Mouse (Mus musculus): ENCODE data around the gene Aff1. TPM values are rescaled to one million over a fixed set of nuclear protein-coding genes. Genes with fewer than 3 reads are reported as not detected.

Aff1 gene
- polyA plus RNA-seq, 1 experiment from 2014 or later = 9.9 TPM

GRCm38 (mm10) chr5:103775429-103775828 is 83.3 kb downstream of the Aff1 start:
- no peak for ATAC-seq (ENCODE audit: insufficient number of reproducible peaks, insufficient read depth, low FRiP score, low read depth)
- H3K4me1 ChIP-seq (ENCODE audit: control insufficient read depth in 2 of 2, insufficient read depth in 2 of 2, low read length in 2 of 2) = peaks cover 38 to 84% of the 10 kb centered on the region in 2 experiments

GRCm38 (mm10) chr5:103776842-103777241 is 84.7 kb downstream of the Aff1 start:
- no peaks in the 10 kb centered on the region for H3K9me3 ChIP-seq (ENCODE audit: control insufficient read depth, low read length)
- no peak overlapping the region for H3K27ac ChIP-seq (replicated peaks in 1 of 2; ENCODE audit: control insufficient read depth in 1 of 2, insufficient read depth in 1 of 2, low read depth in 2 of 2, low read length in 2 of 2)
- no peaks in the 10 kb centered on the region for H3K36me3 ChIP-seq (ENCODE audit: control insufficient read depth, insufficient read depth, low read length)
- no peak overlapping the region for H3K4me2 ChIP-seq (ENCODE audit: low read length)
- H3K27me3 ChIP-seq (ENCODE audit: control insufficient read depth, insufficient read depth, low read length) = no peaks in the 10 kb centered on the region
- no peak for ATAC-seq (ENCODE audit: insufficient number of reproducible peaks, insufficient read depth, low FRiP score, low read depth)
- H3K4me3 ChIP-seq (ENCODE audit: control insufficient read depth in 1 of 2, insufficient read depth in 1 of 2, low read depth in 1 of 2, low read length in 2 of 2) = no peak overlapping the region
- H3K9ac ChIP-seq (ENCODE audit: low read length) = no peak overlapping the region
- H3K4me1 ChIP-seq (ENCODE audit: control insufficient read depth in 2 of 2, insufficient read depth in 2 of 2, low read length in 2 of 2) = peaks cover 35 to 76% of the 10 kb centered on the region in 2 experiments
- 86% methylated on average over 4 of the region's 4 CpGs for WGBS

More at GRCm38 (mm10) chr5:103775429-103775828, 83.3 kb downstream of the Aff1 start:
- Histone ChIP-seq H3K4me3 (ENCODE audit: control insufficient read depth in 1 of 2, insufficient read depth in 1 of 2, low read depth in 1 of 2, low read length in 2 of 2) (no peak overlapping the region), H3K36me3 (ENCODE audit: control insufficient read depth, insufficient read depth, low read length) (no peaks in the 10 kb centered on the region), H3K27ac (replicated peaks in 1 of 2; ENCODE audit: control insufficient read depth in 1 of 2, insufficient read depth in 1 of 2, low read depth in 2 of 2, low read length in 2 of 2) (peak overlapping the region; percentile 2 to 46; a peak in 3 of 4 replicates), H3K9me3 (ENCODE audit: control insufficient read depth, low read length) (no peaks in the 10 kb centered on the region), H3K27me3 (ENCODE audit: control insufficient read depth, insufficient read depth, low read length) (no peaks in the 10 kb centered on the region), H3K9ac (ENCODE audit: low read length) (no peak overlapping the region), H3K4me2 (ENCODE audit: low read length) (no peak overlapping the region)
- 53% methylated on average over 13 of the region's 13 CpGs for WGBS

DNA sequence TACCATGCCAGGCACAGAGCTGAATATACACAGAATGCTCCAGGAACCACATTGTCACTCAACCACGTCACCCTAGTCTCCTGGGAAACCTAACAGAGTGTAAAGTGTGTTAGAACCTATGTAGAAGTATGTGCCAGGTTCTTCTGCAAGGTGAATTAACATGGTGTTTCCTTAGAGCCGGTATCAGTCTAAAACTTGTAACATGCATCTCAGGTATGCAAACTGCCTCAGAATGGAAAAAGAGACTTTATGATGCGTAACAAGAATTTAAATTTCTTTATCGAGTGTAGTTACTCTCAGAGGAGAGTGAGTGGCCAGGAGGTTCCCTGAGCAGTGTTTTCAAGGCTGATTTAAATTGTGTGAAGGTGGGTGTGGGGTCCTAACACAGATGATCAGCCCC is 85.3 kb downstream of the Aff1 start:
- 70% methylated on average over 4 of the region's 4 CpGs for WGBS
- 0 out of 4 replicates have a peak overlapping the region, but pooled peaks of 1 of the 2 experiments have one; percentile 40 for H3K4me3 ChIP-seq (ENCODE audit: control insufficient read depth in 1 of 2, insufficient read depth in 1 of 2, low read depth in 1 of 2, low read length in 2 of 2)

DNA sequence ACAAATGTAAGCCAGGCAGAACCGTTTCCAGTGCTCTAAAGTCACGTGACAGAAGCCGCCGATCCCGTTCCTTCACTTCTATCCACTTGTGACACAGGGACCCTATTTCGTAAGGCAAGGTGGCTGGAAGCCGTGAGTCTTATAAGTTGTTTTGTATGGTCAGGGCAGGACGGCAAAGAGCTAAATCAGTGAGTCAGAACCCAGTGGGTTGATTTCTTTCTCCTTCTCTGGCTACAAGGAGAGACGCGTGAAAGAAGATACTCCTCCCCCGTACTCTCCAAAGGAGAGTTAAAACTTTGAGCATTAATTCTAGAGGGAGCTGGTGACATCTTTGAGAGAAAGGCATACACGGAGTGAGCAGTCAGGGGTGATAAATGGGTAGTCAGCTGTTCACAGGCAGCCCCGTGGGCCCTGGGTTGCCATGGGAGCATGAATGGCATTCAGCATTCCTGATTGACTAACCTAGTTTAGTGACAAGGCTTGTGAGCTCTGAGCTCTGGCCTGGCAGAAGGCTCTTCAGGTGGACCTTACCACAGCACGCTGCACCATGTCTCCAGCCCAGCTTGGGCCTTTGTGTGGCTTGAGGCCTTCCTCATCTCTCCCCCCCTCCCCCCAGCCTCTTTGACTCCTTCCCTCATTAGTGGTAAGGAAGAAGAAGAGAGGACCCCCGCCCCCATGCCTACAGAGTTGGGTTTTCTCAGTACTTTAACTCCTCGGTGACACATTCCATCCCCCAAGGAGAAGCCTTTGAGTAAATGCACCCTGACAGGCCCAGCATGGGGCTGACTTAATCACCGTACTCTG is 86.3 kb downstream of the Aff1 start:
- Histone ChIP-seq H3K4me2 (ENCODE audit: low read length) (peak overlapping the region; percentile 76), H3K27me3 (ENCODE audit: control insufficient read depth, insufficient read depth, low read length) (no peaks in the 10 kb centered on the region), H3K4me3 (ENCODE audit: control insufficient read depth in 1 of 2, insufficient read depth in 1 of 2, low read depth in 1 of 2, low read length in 2 of 2) (peak overlapping the region; percentile 40 to 44), H3K4me1 (ENCODE audit: control insufficient read depth in 2 of 2, insufficient read depth in 2 of 2, low read length in 2 of 2) (peaks cover 30 to 60% of the 10 kb centered on the region in 2 experiments), H3K27ac (replicated peaks in 1 of 2; ENCODE audit: control insufficient read depth in 1 of 2, insufficient read depth in 1 of 2, low read depth in 2 of 2, low read length in 2 of 2) (peak overlapping the region; percentile 70 to 79), H3K36me3 (ENCODE audit: control insufficient read depth, insufficient read depth, low read length) (peaks cover 4% of the 10 kb centered on the region), H3K9ac (ENCODE audit: low read length) (peak overlapping the region; percentile 67), H3K9me3 (ENCODE audit: control insufficient read depth, low read length) (no peaks in the 10 kb centered on the region)
- ATAC-seq (ENCODE audit: insufficient number of reproducible peaks, insufficient read depth, low FRiP score, low read depth) = peak; percentile 40; the same call in 1 of the 2 replicates
- 7% methylated on average over 17 of the region's 17 CpGs for WGBS

More for the DNA sequence above, 85.3 kb downstream of the Aff1 start:
- Histone ChIP-seq H3K4me2 (ENCODE audit: low read length) (peak overlapping the region; percentile 76), H3K9me3 (ENCODE audit: control insufficient read depth, low read length) (no peaks in the 10 kb centered on the region), H3K9ac (ENCODE audit: low read length) (no peak overlapping the region; the same call in 1 of the 2 replicates), H3K4me1 (ENCODE audit: control insufficient read depth in 2 of 2, insufficient read depth in 2 of 2, low read length in 2 of 2) (peaks cover 33 to 70% of the 10 kb centered on the region in 2 experiments), H3K27me3 (ENCODE audit: control insufficient read depth, insufficient read depth, low read length) (no peaks in the 10 kb centered on the region), H3K27ac (replicated peaks in 1 of 2; ENCODE audit: control insufficient read depth in 1 of 2, insufficient read depth in 1 of 2, low read depth in 2 of 2, low read length in 2 of 2) (no peak overlapping the region), H3K36me3 (ENCODE audit: control insufficient read depth, insufficient read depth, low read length) (no peaks in the 10 kb centered on the region)
- no peak for ATAC-seq (ENCODE audit: insufficient number of reproducible peaks, insufficient read depth, low FRiP score, low read depth)

DNA sequence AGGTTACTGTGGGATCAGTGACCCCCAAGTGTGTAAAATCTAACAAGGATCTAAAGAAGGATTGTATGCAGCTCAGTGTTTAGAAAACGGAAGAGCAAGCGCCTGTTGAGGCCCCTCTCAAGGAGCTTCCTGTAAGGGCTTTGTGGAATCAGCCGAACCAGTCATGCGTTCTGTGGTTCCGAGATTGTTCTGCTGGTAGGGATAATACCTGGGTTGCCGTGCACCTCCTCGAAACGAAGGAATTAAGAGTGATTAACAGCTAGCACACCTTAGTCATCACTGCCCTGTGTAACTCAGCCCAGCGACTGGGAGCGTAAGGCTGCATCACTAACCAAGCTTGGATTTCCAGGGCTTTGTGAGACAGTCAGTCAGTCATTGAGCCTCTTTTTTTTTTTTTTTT is 87.7 kb downstream of the Aff1 start:
- Histone ChIP-seq H3K36me3 (ENCODE audit: control insufficient read depth, insufficient read depth, low read length) (peaks cover 17% of the 10 kb centered on the region), H3K27me3 (ENCODE audit: control insufficient read depth, insufficient read depth, low read length) (no peaks in the 10 kb centered on the region), H3K9me3 (ENCODE audit: control insufficient read depth, low read length) (no peaks in the 10 kb centered on the region), H3K4me1 (ENCODE audit: control insufficient read depth in 2 of 2, insufficient read depth in 2 of 2, low read length in 2 of 2) (peaks cover 24 to 47% of the 10 kb centered on the region in 2 experiments), H3K4me3 (ENCODE audit: control insufficient read depth in 1 of 2, insufficient read depth in 1 of 2, low read depth in 1 of 2, low read length in 2 of 2) (no peak overlapping the region), H3K4me2 (ENCODE audit: low read length) (no peak overlapping the region), H3K9ac (ENCODE audit: low read length) (no peak overlapping the region), H3K27ac (replicated peaks in 1 of 2; ENCODE audit: control insufficient read depth in 1 of 2, insufficient read depth in 1 of 2, low read depth in 2 of 2, low read length in 2 of 2) (no peak overlapping the region)
- WGBS = 57% methylated on average over 10 of the region's 10 CpGs
- ATAC-seq (ENCODE audit: insufficient number of reproducible peaks, insufficient read depth, low FRiP score, low read depth) = no peak

- WGBS = 49% methylated on average over 6 of the region's 6 CpGs
- no peak overlapping the region for H3K27ac ChIP-seq (replicated peaks in 1 of 2; ENCODE audit: control insufficient read depth in 1 of 2, insufficient read depth in 1 of 2, low read depth in 2 of 2, low read length in 2 of 2)
Measured at GRCm38 (mm10) chr5:103780266-103780665, 88.1 kb downstream of the Aff1 start.

DNA sequence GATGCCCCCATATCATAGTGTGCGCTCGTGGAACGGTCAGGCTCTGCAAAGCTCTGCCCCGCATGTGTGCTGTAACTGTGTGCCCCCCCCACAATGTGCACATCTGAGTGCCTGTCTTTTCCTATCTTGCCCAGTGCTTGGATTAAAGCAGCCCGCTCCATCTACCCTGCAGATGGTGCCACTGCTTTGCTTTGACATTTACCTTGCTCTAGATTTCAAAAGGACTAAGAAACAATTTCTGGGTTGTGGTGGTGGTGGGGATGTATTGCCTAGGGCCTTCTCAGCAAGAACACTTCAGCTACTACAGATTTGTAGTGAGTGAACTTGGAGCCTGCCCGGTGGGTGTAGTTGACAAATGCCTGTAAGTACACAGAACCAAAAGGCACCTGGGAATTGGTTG is 88.7 kb downstream of the Aff1 start:
- Histone ChIP-seq H3K4me2 (ENCODE audit: low read length) (no peak overlapping the region), H3K4me1 (ENCODE audit: control insufficient read depth in 2 of 2, insufficient read depth in 2 of 2, low read length in 2 of 2) (peaks cover 18 to 38% of the 10 kb centered on the region in 2 experiments), H3K36me3 (ENCODE audit: control insufficient read depth, insufficient read depth, low read length) (peaks cover 18% of the 10 kb centered on the region), H3K9me3 (ENCODE audit: control insufficient read depth, low read length) (no peaks in the 10 kb centered on the region), H3K9ac (ENCODE audit: low read length) (no peak overlapping the region), H3K27me3 (ENCODE audit: control insufficient read depth, insufficient read depth, low read length) (no peaks in the 10 kb centered on the region), H3K27ac (replicated peaks in 1 of 2; ENCODE audit: control insufficient read depth in 1 of 2, insufficient read depth in 1 of 2, low read depth in 2 of 2, low read length in 2 of 2) (no peak overlapping the region), H3K4me3 (ENCODE audit: control insufficient read depth in 1 of 2, insufficient read depth in 1 of 2, low read depth in 1 of 2, low read length in 2 of 2) (no peak overlapping the region)
- WGBS = 77% methylated on average over 6 of the region's 6 CpGs
- ATAC-seq (ENCODE audit: insufficient number of reproducible peaks, insufficient read depth, low FRiP score, low read depth) = no peak

More at GRCm38 (mm10) chr5:103780266-103780665, 88.1 kb downstream of the Aff1 start:
- H3K9me3 ChIP-seq (ENCODE audit: control insufficient read depth, low read length) = no peaks in the 10 kb centered on the region
- H3K4me2 ChIP-seq (ENCODE audit: low read length) = no peak overlapping the region
- no peaks in the 10 kb centered on the region for H3K27me3 ChIP-seq (ENCODE audit: control insufficient read depth, insufficient read depth, low read length)
- H3K9ac ChIP-seq (ENCODE audit: low read length) = no peak overlapping the region
- no peak overlapping the region for H3K4me3 ChIP-seq (ENCODE audit: control insufficient read depth in 1 of 2, insufficient read depth in 1 of 2, low read depth in 1 of 2, low read length in 2 of 2)
- peaks cover 18% of the 10 kb centered on the region for H3K36me3 ChIP-seq (ENCODE audit: control insufficient read depth, insufficient read depth, low read length)
- peaks cover 21 to 43% of the 10 kb centered on the region in 2 experiments for H3K4me1 ChIP-seq (ENCODE audit: control insufficient read depth in 2 of 2, insufficient read depth in 2 of 2, low read length in 2 of 2)
- no peak for ATAC-seq (ENCODE audit: insufficient number of reproducible peaks, insufficient read depth, low FRiP score, low read depth)

Measured in heart, embryonic 14.5 days (tissue).